Mouse (Mus musculus) kidney, postnatal 10 days (tissue): Measurements from ENCODE around the gene Olfr593.
"Not testable (repeated sequence)": the region's sequence is repeated elsewhere in the genome, so short reads cannot be mapped to it uniquely, and the experiment has no call there.

ENCODE experiments used
- DNase-seq: peaks from one replicate; pipeline ENCODE4 v3.0.0; 2021; ENCODE audit warnings: mixed read lengths

Gene Olfr593

GRCm38 (mm10) chr7:103211562-103211961 is at the start of gene Olfr593:
Gene Olfr593, plus strand, starts transcription at chr7:103211862.
- DNase-seq = no peak

GRCm38 (mm10) chr7:103169697-103170096 is 42.0 kb upstream of the Olfr593 start:
- no peak for DNase-seq

- DNase-seq = no peak
These were observed 33.4 kb upstream of the Olfr593 start, which contains the start of gene Olfr591 for GRCm38 (mm10) chr7:103178240-103178639. Gene Olfr591, minus strand, starts transcription at chr7:103178340.

GRCm38 (mm10) chr7:103184503-103184902 is 27.2 kb upstream of the Olfr593 start, which contains the start of gene Olfr592:
Gene Olfr592, plus strand, starts transcription at chr7:103184803.
- not testable (repeated sequence) for DNase-seq

- not testable (repeated sequence) for DNase-seq
These were observed 388 bp downstream of the Olfr593 start for GRCm38 (mm10) chr7:103212050-103212449.

GRCm38 (mm10) chr7:103216696-103217095 is 5.0 kb downstream of the Olfr593 start, which contains the start of gene Olfr594:
Gene Olfr594, plus strand, starts transcription at chr7:103216996.
- no peak for DNase-seq

- not testable (repeated sequence) for DNase-seq
These were observed 40.7 kb downstream of the Olfr593 start, which contains the start of gene Usp17ld for GRCm38 (mm10) chr7:103252405-103252804. Gene Usp17ld, minus strand, starts transcription at chr7:103252505.
